Mouse (Mus musculus) yolk sac, embryonic 10.5 days (tissue): Measurements from ENCODE around the gene Cfap58.
A peak's percentile ranks its signal among the peaks of the same experiment; 100 is the strongest.

ENCODE experiments used
- DNase-seq: peaks from one replicate; pipeline ENCODE4 v3.0.0-alpha.2; 2017; ENCODE audit warnings: low spot score

Cfap58 gene

GRCm38 (mm10) chr19:47937443-47938406, at the start of gene Cfap58:
TSS of gene Cfap58 (plus strand) at chr19:47937675.
- DNase-seq = peak; percentile 71

- DNase-seq = no peak
These were observed 49.4 kb upstream of the Cfap58 start for GRCm38 (mm10) chr19:47888037-47888436.

- DNase-seq = peak; percentile 29
These were observed 46.9 kb upstream of the Cfap58 start for GRCm38 (mm10) chr19:47890489-47891130.

GRCm38 (mm10) chr19:47891562-47892312, 45.7 kb upstream of the Cfap58 start:
- no peak for DNase-seq

GRCm38 (mm10) chr19:47893092-47893491, 44.4 kb upstream of the Cfap58 start:
- DNase-seq = no peak

GRCm38 (mm10) chr19:47898472-47899079, 38.9 kb upstream of the Cfap58 start:
- no peak for DNase-seq

GRCm38 (mm10) chr19:47900012-47900411, 37.5 kb upstream of the Cfap58 start:
- no peak for DNase-seq

- no peak for DNase-seq
These were observed 36.9 kb upstream of the Cfap58 start for GRCm38 (mm10) chr19:47900558-47900957.

GRCm38 (mm10) chr19:47902316-47903201, 34.9 kb upstream of the Cfap58 start:
- no peak for DNase-seq

GRCm38 (mm10) chr19:47903679-47904078, 33.8 kb upstream of the Cfap58 start:
- DNase-seq = no peak

GRCm38 (mm10) chr19:47905081-47905480, 32.4 kb upstream of the Cfap58 start:
- no peak for DNase-seq

- no peak for DNase-seq
These were observed 31.9 kb upstream of the Cfap58 start for GRCm38 (mm10) chr19:47905603-47906002.

GRCm38 (mm10) chr19:47907596-47907995, 29.9 kb upstream of the Cfap58 start:
- no peak for DNase-seq

GRCm38 (mm10) chr19:47908961-47909371, 28.5 kb upstream of the Cfap58 start:
- no peak for DNase-seq

- peak; percentile 23 for DNase-seq
These were observed 27.9 kb upstream of the Cfap58 start for GRCm38 (mm10) chr19:47909387-47910116.

GRCm38 (mm10) chr19:47910117-47910618, 27.3 kb upstream of the Cfap58 start:
- no peak for DNase-seq

GRCm38 (mm10) chr19:47910751-47911150, 26.7 kb upstream of the Cfap58 start:
- no peak for DNase-seq

GRCm38 (mm10) chr19:47913344-47913743, 24.1 kb upstream of the Cfap58 start:
- no peak for DNase-seq

GRCm38 (mm10) chr19:47914191-47914590, 23.3 kb upstream of the Cfap58 start:
- no peak for DNase-seq

- no peak for DNase-seq
These were observed 22.2 kb upstream of the Cfap58 start for GRCm38 (mm10) chr19:47915251-47915650.
